Mouse (Mus musculus) CH12.LX (cell line): ENCODE results near the gene Fgfr2. TPM values are rescaled to one million over a fixed set of nuclear protein-coding genes. Genes with fewer than 3 reads are reported as not detected.

ENCODE experiments used
- DNase-seq: peaks from one replicate; pipeline ENCODE4 v3.0.0-alpha.2; 2013; ENCODE audit errors: extremely low read depth
- H3K27ac ChIP-seq: 2 replicates; pipeline ENCODE4 v1.5.1; 2012; ENCODE audit warnings: low read depth, mild to moderate bottlenecking, control low read depth, moderate library complexity; ENCODE audit not compliant: insufficient read depth
- H3K27me3 ChIP-seq: replicated peaks from 2 replicates; pipeline ENCODE3; 2012; ENCODE audit warnings: inconsistent platforms
- H3K36me3 ChIP-seq, 2 experiments: replicated peaks in 1 of 2; 2 replicates each; pipeline versions ENCODE3 to v1.6.1; 2012; ENCODE audit warnings: inconsistent platforms in 1 of 2, low read length in 1 of 2, mild to moderate bottlenecking in 1 of 2, mixed read lengths in 1 of 2, moderate library complexity in 1 of 2; ENCODE audit not compliant: control insufficient read depth in 1 of 2, insufficient read depth in 1 of 2
- H3K4me1 ChIP-seq, 2 experiments: 2 replicates each; pipeline ENCODE4 v1.6.1; 2012; ENCODE audit warnings: inconsistent platforms in 1 of 2, moderate library complexity in 1 of 2; ENCODE audit not compliant: insufficient read depth in 2 of 2, control insufficient read depth in 1 of 2
- H3K4me2 ChIP-seq: 2 replicates; pipeline ENCODE4 v1.6.1; 2012; ENCODE audit warnings: low read depth, mild to moderate bottlenecking, control low read depth; ENCODE audit not compliant: poor library complexity, insufficient read depth, severe bottlenecking
- H3K4me3 ChIP-seq, 3 experiments: fragments of 150-350 bp in 1 of 3; sonication (generic) in 1 of 3; replicated peaks in 1 of 3; 2 replicates each; pipeline versions ENCODE3 to v1.5.1; 2011 to 2012; ENCODE audit warnings: low read depth in 2 of 3, low read length in 2 of 3, mild to moderate bottlenecking in 2 of 3, moderate library complexity in 2 of 3, control low read depth in 1 of 3, improper control_type of control experiment in 1 of 3, inconsistent platforms in 1 of 3, mixed read lengths in 1 of 3; ENCODE audit not compliant: poor library complexity in 1 of 3
- H3K79me2 ChIP-seq: replicated peaks from 2 replicates; pipeline ENCODE4 v1.6.1; 2012; ENCODE audit warnings: mild to moderate bottlenecking, moderate library complexity; ENCODE audit not compliant: control insufficient read depth, poor library complexity, insufficient read depth, severe bottlenecking; ENCODE audit errors: extremely low read depth
- H3K9ac ChIP-seq: 2 replicates; pipeline ENCODE4 v1.6.1; 2012; ENCODE audit warnings: low read depth, mild to moderate bottlenecking, control low read depth, moderate library complexity; ENCODE audit not compliant: insufficient read depth
- H3K9me3 ChIP-seq: replicated peaks from 2 replicates; pipeline ENCODE3; 2012; ENCODE audit warnings: low read length, inconsistent platforms, mixed read lengths
- CHD1 ChIP-seq: IDR thresholded peaks from 2 replicates; pipeline ENCODE4 v1.6.1; 2012; ENCODE audit warnings: low read depth, low read length, improper control_type of control experiment, inconsistent platforms
- CHD2 ChIP-seq: IDR thresholded peaks from 2 replicates; pipeline ENCODE4 v1.6.1; 2011; ENCODE audit warnings: low read length, improper control_type of control experiment
- CTCF ChIP-seq, 2 experiments: IDR thresholded peaks in 1 of 2; conservative IDR thresholded peaks in 1 of 2; 2 replicates each; pipeline ENCODE4 v1.5.1; 2011 to 2012; ENCODE audit warnings: low read depth in 2 of 2, low read length in 2 of 2, improper control_type of control experiment in 1 of 2, inconsistent platforms in 1 of 2, mild to moderate bottlenecking in 1 of 2, moderate library complexity in 1 of 2
- E2F4 ChIP-seq: IDR thresholded peaks from 2 replicates; pipeline ENCODE4 v1.6.1; 2011; ENCODE audit warnings: low read depth, low read length, improper control_type of control experiment; ENCODE audit not compliant: insufficient replicate concordance
- ELF1 ChIP-seq: IDR thresholded peaks from 2 replicates; pipeline ENCODE4 v1.6.1; 2014; ENCODE audit warnings: low read depth, mild to moderate bottlenecking, inconsistent platforms, low read length, improper control_type of control experiment
- EP300 ChIP-seq: IDR thresholded peaks from 2 replicates; pipeline ENCODE4 v1.6.1; 2011; ENCODE audit warnings: low read length, improper control_type of control experiment
- GABPA ChIP-seq: IDR thresholded peaks from 2 replicates; pipeline ENCODE4 v1.6.1; 2012; ENCODE audit warnings: low read depth, low read length, improper control_type of control experiment, inconsistent platforms; ENCODE audit not compliant: insufficient replicate concordance
- JUND ChIP-seq: conservative IDR thresholded peaks from 2 replicates; pipeline ENCODE4 v1.6.1; 2011; ENCODE audit warnings: low read depth, low read length, improper control_type of control experiment
- MAX ChIP-seq: IDR thresholded peaks from 2 replicates; pipeline ENCODE4 v1.6.1; 2011; ENCODE audit warnings: low read length, improper control_type of control experiment
- MAZ ChIP-seq: IDR thresholded peaks from 2 replicates; pipeline ENCODE4 v1.6.1; 2012; ENCODE audit warnings: low read depth, mild to moderate bottlenecking, inconsistent platforms, low read length, improper control_type of control experiment, moderate library complexity
- MXI1 ChIP-seq: IDR thresholded peaks from 2 replicates; pipeline ENCODE4 v1.6.1; 2011; ENCODE audit warnings: mild to moderate bottlenecking, low read depth, low read length, improper control_type of control experiment
- NELFE ChIP-seq: IDR thresholded peaks from 2 replicates; pipeline ENCODE4 v1.6.1; 2011; ENCODE audit warnings: low read depth, low read length, improper control_type of control experiment
- NRF1 ChIP-seq: IDR thresholded peaks from 2 replicates; pipeline ENCODE4 v1.6.1; 2014; ENCODE audit warnings: low read depth, mild to moderate bottlenecking, inconsistent platforms, low read length, improper control_type of control experiment, moderate library complexity
- PAX5 ChIP-seq: IDR thresholded peaks from 2 replicates; pipeline ENCODE4 v1.6.1; 2012; ENCODE audit warnings: low read length, inconsistent platforms, mixed read lengths
- POLR2A ChIP-seq: IDR thresholded peaks from 2 replicates; pipeline ENCODE4 v1.6.1; 2011; ENCODE audit warnings: low read depth, mild to moderate bottlenecking, improper control_type of control experiment, low read length
- POLR2AphosphoS2 ChIP-seq: IDR thresholded peaks from 2 replicates; pipeline ENCODE4 v1.6.1; 2011; ENCODE audit warnings: low read depth, low read length, improper control_type of control experiment
- RAD21 ChIP-seq: IDR thresholded peaks from 2 replicates; pipeline ENCODE4 v1.6.1; 2011; ENCODE audit warnings: low read depth, mild to moderate bottlenecking, low read length, improper control_type of control experiment, moderate library complexity
- SIN3A ChIP-seq: IDR thresholded peaks from 2 replicates; pipeline ENCODE4 v1.6.1; 2012; ENCODE audit warnings: low read length, improper control_type of control experiment, inconsistent platforms
- TBP ChIP-seq: conservative IDR thresholded peaks from 2 replicates; pipeline ENCODE4 v1.6.1; 2011; ENCODE audit warnings: low read depth, low read length, improper control_type of control experiment
- TCF12 ChIP-seq: IDR thresholded peaks from 2 replicates; pipeline ENCODE4 v1.6.1; 2014; ENCODE audit warnings: low read depth, mild to moderate bottlenecking, inconsistent platforms, low read length, improper control_type of control experiment
- UBTF ChIP-seq: IDR thresholded peaks from 2 replicates; pipeline ENCODE4 v1.6.1; 2012; ENCODE audit warnings: low read depth, mild to moderate bottlenecking, inconsistent platforms, low read length, improper control_type of control experiment, moderate library complexity
- USF2 ChIP-seq: conservative IDR thresholded peaks from 2 replicates; pipeline ENCODE4 v1.6.1; 2011; ENCODE audit warnings: low read depth, low read length, improper control_type of control experiment
- ZC3H11A ChIP-seq: IDR thresholded peaks from 2 replicates; pipeline ENCODE4 v1.6.1; 2012; ENCODE audit warnings: low read depth, mild to moderate bottlenecking, inconsistent platforms, low read length, improper control_type of control experiment
- ZMIZ1 ChIP-seq: IDR thresholded peaks from 2 replicates; pipeline ENCODE4 v1.6.1; 2012; ENCODE audit warnings: low read depth, mild to moderate bottlenecking, inconsistent platforms, low read length, improper control_type of control experiment
- ZNF384 ChIP-seq: IDR thresholded peaks from 2 replicates; pipeline ENCODE4 v1.6.1; 2012; ENCODE audit warnings: low read depth, low read length, improper control_type of control experiment, inconsistent platforms
- dilution Hi-C: fragments of 300-500 bp; cut with MboI; formaldehyde crosslinking; loops from 2 replicates; pipeline ENCODE4 v1.14.3; 2020; ENCODE audit warnings: low sequenced_read_pairs; ENCODE audit not compliant: extremely low pct_unique_long_range_greater_than_20kb, extremely low pct_ligation_motif_present
- in situ Hi-C: fragments of 300-500 bp; cut with MboI; formaldehyde crosslinking; loops from 3 replicates; pipeline ENCODE4 v1.14.3; 2019; ENCODE audit warnings: low sequenced_read_pairs, low pct_ligation_motif_present, low pct_unique_long_range_greater_than_20kb, mixed read lengths
- polyA plus RNA-seq: library from polyadenylated mRNA; unstranded; fragments of >175 nt; gene quantifications from 2 replicates; pipeline ENCODE4 v1.2.1, GENCODE M21; 2012; ENCODE audit warnings: low read depth; ENCODE audit not compliant: insufficient read length
- total RNA-seq, 2 experiments: library from RNA; depleted of rRNA; stranded (reverse); fragments of 300-350 nt in 1 of 2; fragments of >200 nt in 1 of 2; gene quantifications; 2 replicates each; pipeline ENCODE4 v1.2.3; 2012 to 2014

Fgfr2 gene
- total and polyA plus RNA-seq, 3 experiments: not detected

GRCm38 (mm10) chr7:132576116-132576650 lies 547.0 kb downstream of the Fgfr2 start, which contains the start of gene Oat:
TSS of gene Oat (minus strand) at chr7:132576398.
- TF ChIP-seq ELF1: no peak
- TF ChIP-seq NRF1: peak; percentile 50
- peak; percentile 12; the same call in 1 of the 2 replicates for TF ChIP-seq USF2
- no peak for TF ChIP-seq ZC3H11A
- TF ChIP-seq CHD1: no peak
- no peak for TF ChIP-seq CTCF (conservative IDR thresholded peaks at IDR 0.05 in 1 of 2, IDR thresholded peaks at IDR 0.05 in 1 of 2; ENCODE audit: low read depth in 2 of 2, low read length in 2 of 2)
- TF ChIP-seq TCF12: peak; percentile 84
- TF ChIP-seq TBP: peak; percentile 93
- peak; percentile 56; the same call in 1 of the 2 replicates for TF ChIP-seq MXI1
- peak; percentile 61; the same call in 1 of the 2 replicates for TF ChIP-seq UBTF
- peak; percentile 94 for TF ChIP-seq POLR2AphosphoS2
- no peak for TF ChIP-seq JUND
- TF ChIP-seq CHD2: peak; percentile 25
- no peak for TF ChIP-seq GABPA
- peak; percentile 99 for TF ChIP-seq NELFE
- TF ChIP-seq EP300: no peak; the same call in 1 of the 2 replicates
- no peak; the same call in 1 of the 2 replicates for TF ChIP-seq E2F4
- no peak for TF ChIP-seq ZNF384
- TF ChIP-seq SIN3A: peak; percentile 81
- no peak for TF ChIP-seq PAX5
- TF ChIP-seq RAD21: no peak
- peak; percentile 98 for TF ChIP-seq ZMIZ1
- TF ChIP-seq MAX: peak; percentile 58; the same call in 1 of the 2 replicates
- no peak for TF ChIP-seq MAZ
- peak; percentile 100 for TF ChIP-seq POLR2A
- peak within 1 kb of the TSS; percentile 82 for H3K4me2 ChIP-seq
- peak within 1 kb of the TSS; percentile 80 for H3K27ac ChIP-seq
- dilution Hi-C loops (no loop called here), in situ Hi-C loops (no loop called here)
- H3K36me3 ChIP-seq: no peaks in the 10 kb centered on the region
- peak within 1 kb of the TSS; percentile 74 for H3K9ac ChIP-seq
- peak within 1 kb of the TSS; percentile 66 to 93 (median 71) for H3K4me3 ChIP-seq
- peaks cover 24% of the 10 kb centered on the region for H3K27me3 ChIP-seq
- DNase-seq: peak; percentile 97
- H3K9me3 ChIP-seq: no peaks in the 10 kb centered on the region
- H3K79me2 ChIP-seq: peaks cover 24% of the 10 kb centered on the region
- peaks cover 3 to 41% of the 10 kb centered on the region in 2 experiments; a peak in 3 of 4 replicates for H3K4me1 ChIP-seq
